Mouse (Mus musculus) layer of hippocampus, adult 8-10 months (tissue): Measurements from ENCODE around the gene Tmem259. TPM values are rescaled to one million over a fixed set of nuclear protein-coding genes. Genes with fewer than 3 reads are reported as not detected.

Experiments used
- DNase-seq, 2 experiments: peaks; one replicate each; pipeline ENCODE4 v3.0.0; 2022; ENCODE audit warnings: low spot score in 2 of 2
- total RNA-seq, 4 experiments: library from RNA; stranded (reverse); gene quantifications; 2 replicates each; pipeline ENCODE4 v1.2.4; 2022

Gene Tmem259
- total RNA-seq, 4 experiments from 2014 or later = 111 to 119 (median 116) TPM

- DNase-seq = no peak
These were observed 32.4 kb upstream of the Tmem259 start, which contains the start of gene Arhgap45 for GRCm38 (mm10) chr10:80016511-80016910. Arhgap45 (plus strand) TSS chr10:80016653.

- no peak for DNase-seq
These were observed 31.5 kb upstream of the Tmem259 start for GRCm38 (mm10) chr10:80015583-80015982.

GRCm38 (mm10) chr10:80014484-80015290 is 30.6 kb upstream of the Tmem259 start:
- DNase-seq = no peak

GRCm38 (mm10) chr10:80013609-80014008 is 29.5 kb upstream of the Tmem259 start:
- DNase-seq = no peak

GRCm38 (mm10) chr10:80011740-80012139 is 27.6 kb upstream of the Tmem259 start:
- DNase-seq = no peak

- no peak for DNase-seq
These were observed 20.1 kb upstream of the Tmem259 start for GRCm38 (mm10) chr10:80004233-80004705.

- DNase-seq = no peak
These were observed 19.5 kb upstream of the Tmem259 start for GRCm38 (mm10) chr10:80003374-80004232.

- DNase-seq = no peak
These were observed 18.7 kb upstream of the Tmem259 start for GRCm38 (mm10) chr10:80002829-80003228.

GRCm38 (mm10) chr10:80001945-80002344 is 17.8 kb upstream of the Tmem259 start:
- no peak for DNase-seq

- DNase-seq = no peak
These were observed 13.7 kb upstream of the Tmem259 start for GRCm38 (mm10) chr10:79997819-79998218.

- peak in 1 of 2 experiments; percentile 69 for DNase-seq
These were observed 13.1 kb upstream of the Tmem259 start for GRCm38 (mm10) chr10:79997034-79997760.

GRCm38 (mm10) chr10:79996272-79997033 is 12.3 kb upstream of the Tmem259 start, which contains the start of gene Abca7:
Abca7 (plus strand) TSS chr10:79996494.
- DNase-seq = peak; percentile 90 to 94

GRCm38 (mm10) chr10:79995636-79996035 is 11.5 kb upstream of the Tmem259 start:
- DNase-seq = no peak

- no peak for DNase-seq
These were observed 10.4 kb upstream of the Tmem259 start for GRCm38 (mm10) chr10:79994397-79995115.

GRCm38 (mm10) chr10:79991548-79991947 is 7.4 kb upstream of the Tmem259 start:
- no peak for DNase-seq

- DNase-seq = no peak
These were observed 7.0 kb upstream of the Tmem259 start for GRCm38 (mm10) chr10:79991099-79991498.

GRCm38 (mm10) chr10:79989870-79990269 is 5.7 kb upstream of the Tmem259 start:
- DNase-seq = no peak

GRCm38 (mm10) chr10:79989272-79989786 is 5.2 kb upstream of the Tmem259 start:
- no peak for DNase-seq

- DNase-seq = no peak
These were observed 4.6 kb upstream of the Tmem259 start, which contains the start of gene Cnn2 for GRCm38 (mm10) chr10:79988506-79989271. Cnn2 (plus strand) TSS chr10:79988584.
